Mouse (Mus musculus) limb, embryonic 15.5 days (tissue): ENCODE measurements around the gene Hbq1b. TPM values are rescaled to one million over a fixed set of nuclear protein-coding genes. Genes with fewer than 3 reads are reported as not detected.
"Not testable (repeated sequence)": the region's sequence is repeated elsewhere in the genome, so short reads cannot be mapped to it uniquely, and the experiment has no call there.

Source experiments
- ATAC-seq: fragments of 200-750 bp; cut with Nextera tagmentation; 2 replicates; pipeline ENCODE4 v1.8.0; 2017; ENCODE audit warnings: low read depth, moderate TSS enrichment; ENCODE audit not compliant: insufficient number of reproducible peaks, low FRiP score, low TSS enrichment
- H3K27ac ChIP-seq: fragments of 300-500 bp; sonication (generic); 2 replicates; pipeline ENCODE4 v1.5.1; 2015; ENCODE audit warnings: moderate library complexity, mild to moderate bottlenecking, inconsistent platforms
- H3K27me3 ChIP-seq: fragments of 300-500 bp; sonication (generic); 2 replicates; pipeline ENCODE4 v1.6.1; 2015; ENCODE audit warnings: inconsistent platforms
- H3K36me3 ChIP-seq: fragments of 300-500 bp; sonication (generic); 2 replicates; pipeline ENCODE4 v1.6.1; 2015; ENCODE audit warnings: inconsistent platforms
- H3K4me1 ChIP-seq: fragments of 300-500 bp; sonication (generic); 2 replicates; pipeline ENCODE4 v1.6.1; 2015; ENCODE audit warnings: inconsistent platforms
- H3K4me2 ChIP-seq: fragments of 300-500 bp; sonication (generic); 2 replicates; pipeline ENCODE4 v1.6.1; 2015; ENCODE audit warnings: mild to moderate bottlenecking, inconsistent platforms
- H3K4me3 ChIP-seq: fragments of 300-500 bp; sonication (generic); 2 replicates; pipeline ENCODE4 v1.5.1; 2015; ENCODE audit warnings: mild to moderate bottlenecking, inconsistent platforms
- H3K9ac ChIP-seq: fragments of 300-500 bp; sonication (generic); 2 replicates; pipeline ENCODE4 v1.6.1; 2015; ENCODE audit warnings: inconsistent platforms
- H3K9me3 ChIP-seq: fragments of 300-500 bp; sonication (generic); 2 replicates; pipeline ENCODE4 v1.6.1; 2016; ENCODE audit warnings: inconsistent platforms
- WGBS: fragments of 180-500 bp; shearing (Covaris S2); methylation state at CpG from one replicate; pipeline ENCODE4 v1.1.7; 2015; 5-methylcytosine and 5-hydroxymethylcytosine counted together
- polyA plus RNA-seq: library from polyadenylated mRNA; unstranded; fragments of >200 nt; fragmentation: Nextera tagmentation; extraction: Ambion mirVana; gene quantifications from 2 replicates; pipeline ENCODE4 v1.2.1, GENCODE M21; 2015

Hbq1b gene
- polyA plus RNA-seq, 1 experiment from 2014 or later: 1.1 TPM

DNA sequence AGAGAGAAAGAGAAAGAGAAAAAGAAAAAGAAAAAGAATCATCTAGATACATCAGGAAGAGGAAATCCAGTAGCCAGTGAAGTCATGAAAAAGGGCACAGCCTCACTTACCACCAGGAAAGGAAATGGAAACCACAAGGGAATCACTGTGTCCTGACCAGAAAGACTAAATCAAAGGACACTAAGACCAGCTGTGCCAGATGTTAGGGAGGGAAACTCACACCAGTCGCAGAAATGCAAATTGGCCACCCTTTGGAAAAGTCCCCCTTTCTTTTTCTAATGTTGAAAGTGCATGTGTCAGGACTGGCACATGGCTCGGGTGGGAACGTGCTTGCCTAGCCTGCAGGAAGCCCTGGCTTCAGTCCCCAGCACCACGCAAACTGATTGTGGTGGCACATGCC is 15.6 kb upstream of the Hbq1b start:
- Histone ChIP-seq H3K4me2 (no peak overlapping the region), H3K4me3 (no peak overlapping the region), H3K9ac (no peak overlapping the region), H3K27ac (no peak overlapping the region), H3K27me3 (no peaks in the 10 kb centered on the region), H3K4me1 (peaks cover 9% of the 10 kb centered on the region), H3K36me3 (no peaks in the 10 kb centered on the region), H3K9me3 (no peaks in the 10 kb centered on the region)
- ATAC-seq: no peak
- 32% methylated on average over 4 of the region's 4 CpGs for WGBS

DNA sequence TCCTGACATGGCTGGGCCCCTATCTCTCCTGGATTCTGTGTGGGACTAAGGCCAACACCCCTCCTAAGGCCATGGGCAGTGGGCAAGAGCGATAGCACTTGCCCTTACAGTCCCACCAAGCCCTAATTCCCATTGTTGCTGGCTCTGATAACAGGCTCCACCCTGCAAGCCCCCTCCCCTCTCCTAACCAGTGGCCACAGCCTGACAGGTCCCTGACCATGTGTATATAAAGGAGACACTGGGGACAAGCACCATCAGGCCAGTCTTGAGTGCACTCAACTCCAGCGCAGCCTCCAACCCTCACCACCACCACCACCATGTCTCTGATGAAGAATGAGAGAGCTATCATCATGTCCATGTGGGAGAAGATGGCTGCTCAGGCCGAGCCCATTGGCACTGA is 10.4 kb upstream of the Hbq1b start, which contains the start of gene Hba-x:
Gene Hba-x (plus strand): TSS at position 54 of the 400 bp plus-strand sequence.
- Histone ChIP-seq H3K27me3 (peaks cover 21% of the 10 kb centered on the region; the same call in 1 of the 2 replicates), H3K4me2 (no peak within 1 kb of the TSS), H3K9ac (no peak within 1 kb of the TSS), H3K36me3 (no peaks in the 10 kb centered on the region), H3K4me1 (no peaks in the 10 kb centered on the region), H3K27ac (no peak within 1 kb of the TSS), H3K9me3 (no peaks in the 10 kb centered on the region), H3K4me3 (no peak within 1 kb of the TSS)
- 70% methylated on average over 3 of the region's 3 CpGs for WGBS
- no peak for ATAC-seq

DNA sequence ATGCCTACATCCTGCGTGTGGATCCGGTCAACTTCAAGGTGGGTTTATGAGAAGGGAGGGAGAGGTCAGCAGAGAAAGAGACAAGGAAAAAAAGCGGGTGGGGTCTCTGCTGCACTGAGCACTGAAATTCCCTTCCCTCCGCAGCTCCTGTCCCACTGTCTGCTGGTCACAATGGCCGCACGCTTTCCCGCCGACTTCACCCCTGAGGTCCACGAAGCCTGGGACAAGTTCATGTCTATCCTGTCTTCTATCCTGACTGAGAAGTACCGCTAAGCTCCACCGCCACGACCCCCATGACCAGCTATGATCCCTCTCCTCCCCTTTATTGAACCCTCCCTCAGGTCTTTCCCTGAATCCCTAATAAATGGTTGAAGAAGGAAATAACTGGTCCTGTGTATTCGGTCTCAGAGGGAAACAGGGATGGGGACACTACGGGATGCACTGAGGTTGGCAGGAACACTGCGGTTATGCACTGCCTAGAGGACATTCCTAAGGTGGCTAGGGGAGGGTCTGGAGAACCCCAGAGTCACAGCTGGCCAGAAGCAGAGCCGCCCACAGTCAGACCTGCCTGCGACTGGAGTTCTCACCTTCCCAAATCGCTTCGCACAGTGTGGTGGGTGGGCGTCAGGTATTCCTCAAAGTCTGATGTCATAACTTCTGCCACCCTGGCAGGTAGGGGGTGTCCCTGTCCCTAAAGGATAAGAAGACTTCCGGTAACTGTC is 8.9 kb upstream of the Hbq1b start:
- H3K4me1 ChIP-seq: no peaks in the 10 kb centered on the region
- no peak overlapping the region for H3K27ac ChIP-seq
- no peaks in the 10 kb centered on the region for H3K9me3 ChIP-seq
- no peak overlapping the region for H3K4me3 ChIP-seq
- no peak overlapping the region for H3K4me2 ChIP-seq
- 67% methylated on average over 21 of the region's 21 CpGs for WGBS
- ATAC-seq: no peak
- no peaks in the 10 kb centered on the region for H3K36me3 ChIP-seq
- peaks cover 24% of the 10 kb centered on the region; the same call in 1 of the 2 replicates for H3K27me3 ChIP-seq
- no peak overlapping the region for H3K9ac ChIP-seq

DNA sequence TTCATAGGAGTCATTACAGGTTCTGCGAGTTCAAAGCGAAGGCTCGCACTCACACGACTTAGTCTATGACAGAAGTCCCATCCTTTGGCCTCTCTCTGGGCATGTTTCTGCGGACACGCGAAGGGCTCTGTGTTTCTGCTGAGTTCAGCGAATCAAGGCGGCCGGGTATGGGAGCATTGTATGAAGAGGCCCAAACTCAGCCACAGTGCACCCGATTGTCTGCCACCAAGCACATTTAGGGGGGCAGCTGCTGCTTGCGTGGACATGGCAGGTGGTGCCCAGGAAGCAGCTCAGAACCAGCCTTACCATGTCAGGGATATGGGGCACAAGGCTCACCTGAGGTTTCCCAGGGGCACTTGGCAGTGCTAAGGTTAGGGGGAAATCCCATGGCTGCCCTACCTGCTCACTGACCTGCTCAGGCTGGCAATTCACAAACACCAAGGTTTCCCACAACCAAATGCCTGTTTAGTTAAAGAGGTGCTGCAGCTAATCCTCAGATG is 8.3 kb upstream of the Hbq1b start:
- WGBS: 77% methylated on average over 12 of the region's 12 CpGs
- H3K4me3 ChIP-seq: no peak overlapping the region
- no peaks in the 10 kb centered on the region for H3K9me3 ChIP-seq
- no peaks in the 10 kb centered on the region for H3K4me1 ChIP-seq
- peaks cover 24% of the 10 kb centered on the region; the same call in 1 of the 2 replicates for H3K27me3 ChIP-seq
- H3K36me3 ChIP-seq: no peaks in the 10 kb centered on the region
- no peak for ATAC-seq
- no peak overlapping the region for H3K27ac ChIP-seq
- no peak overlapping the region for H3K4me2 ChIP-seq
- no peak overlapping the region for H3K9ac ChIP-seq

DNA sequence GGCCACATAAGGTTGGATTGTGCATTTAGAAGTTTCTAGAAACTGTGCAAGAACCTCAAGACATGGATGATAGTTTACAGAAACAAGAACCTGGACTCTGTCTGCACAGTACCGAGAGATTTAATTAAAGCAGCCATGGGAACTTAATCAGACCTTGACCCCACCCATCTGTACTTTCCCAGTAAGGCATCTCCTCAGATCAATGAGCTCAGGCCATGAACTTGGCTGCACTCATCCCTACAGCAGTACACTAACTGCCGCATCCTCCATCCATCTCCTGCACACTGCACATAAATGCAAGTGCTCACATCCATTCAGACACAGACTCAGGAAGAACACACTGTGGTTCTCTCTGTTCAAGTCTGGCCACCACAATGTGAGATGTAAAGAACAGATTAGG is 6.1 kb upstream of the Hbq1b start:
- Histone ChIP-seq H3K9me3 (no peaks in the 10 kb centered on the region), H3K4me1 (no peaks in the 10 kb centered on the region), H3K27me3 (peaks cover 24% of the 10 kb centered on the region; the same call in 1 of the 2 replicates), H3K27ac (no peak overlapping the region), H3K9ac (no peak overlapping the region), H3K36me3 (no peaks in the 10 kb centered on the region), H3K4me3 (no peak overlapping the region), H3K4me2 (no peak overlapping the region)
- no peak for ATAC-seq
- WGBS: 72% methylated on average over 2 of the region's 2 CpGs

DNA sequence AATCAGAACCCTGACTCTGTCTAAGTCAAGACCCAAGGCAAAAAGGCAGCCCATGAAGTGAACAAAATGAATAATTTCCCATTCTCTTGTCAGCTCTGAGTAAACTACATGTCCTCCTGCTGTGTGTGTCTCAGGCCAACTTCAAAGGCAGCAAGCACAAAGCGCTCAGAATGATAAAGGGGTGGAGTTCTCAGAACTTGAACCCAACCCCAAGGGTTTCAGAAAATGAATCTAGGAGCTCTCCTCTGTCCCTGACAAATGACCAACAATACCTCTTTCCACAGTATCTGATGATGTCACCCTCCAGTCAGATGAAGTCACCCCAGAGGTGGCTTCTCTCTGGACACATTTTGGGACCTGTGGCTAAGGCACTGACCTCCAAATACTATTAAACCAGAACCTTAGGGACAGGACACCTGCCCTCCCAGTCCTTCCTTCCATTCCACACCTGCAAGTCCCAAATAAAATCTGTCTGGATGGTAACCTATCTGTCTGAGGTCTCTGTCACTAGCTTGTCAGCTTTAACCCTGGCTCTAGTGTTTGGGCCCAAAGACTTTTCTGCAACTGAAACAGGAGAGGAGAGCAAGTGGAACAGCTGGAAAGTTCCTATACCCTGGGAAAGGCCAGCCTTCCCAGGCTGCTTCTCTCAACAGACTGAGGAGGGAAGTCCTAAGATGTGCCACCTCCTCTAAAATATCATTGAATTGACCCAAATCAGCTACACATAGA is 5.2 kb upstream of the Hbq1b start:
- H3K36me3 ChIP-seq: no peaks in the 10 kb centered on the region
- WGBS: 86% methylated on average over 1 of the region's 1 CpGs
- no peaks in the 10 kb centered on the region for H3K4me1 ChIP-seq
- H3K4me3 ChIP-seq: no peak overlapping the region
- H3K4me2 ChIP-seq: no peak overlapping the region
- no peaks in the 10 kb centered on the region for H3K9me3 ChIP-seq
- ATAC-seq: no peak
- H3K9ac ChIP-seq: no peak overlapping the region
- no peak overlapping the region for H3K27ac ChIP-seq
- peaks cover 24% of the 10 kb centered on the region; the same call in 1 of the 2 replicates for H3K27me3 ChIP-seq

DNA sequence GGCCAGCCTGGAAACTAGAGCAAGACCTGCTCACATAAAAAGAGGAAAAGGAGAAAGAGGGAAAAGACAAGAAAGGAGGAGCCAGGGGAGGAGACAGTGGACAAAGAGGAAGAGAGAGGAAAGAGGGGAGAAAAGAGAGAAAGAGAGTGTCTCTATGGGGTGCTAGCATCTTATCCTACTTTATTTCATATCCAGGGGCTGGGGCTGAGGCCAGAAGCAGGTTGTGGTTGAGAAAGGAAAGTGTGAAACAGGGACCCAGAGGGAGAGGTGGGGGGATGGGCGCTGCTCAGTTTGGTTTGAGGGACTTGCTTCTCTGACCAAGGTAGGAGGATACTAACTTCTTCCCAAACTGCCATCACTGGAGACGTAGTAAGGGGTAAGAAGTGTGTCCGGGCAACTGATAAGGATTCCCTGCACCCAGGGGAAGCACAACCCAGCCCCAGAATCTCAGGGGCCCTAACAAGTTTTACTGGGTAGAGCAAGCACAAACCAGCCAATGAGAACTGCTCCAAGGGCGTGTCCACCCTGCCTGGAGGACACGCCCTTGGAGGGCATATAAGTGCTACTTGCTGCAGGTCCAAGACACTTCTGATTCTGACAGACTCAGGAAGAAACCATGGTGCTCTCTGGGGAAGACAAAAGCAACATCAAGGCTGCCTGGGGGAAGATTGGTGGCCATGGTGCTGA is 3.5 kb upstream of the Hbq1b start, which contains the start of gene Hba-a1:
Gene Hba-a1 (plus strand): TSS at position 421 of the 687 bp plus-strand sequence.
- not testable (repeated sequence) for H3K9ac ChIP-seq, H3K36me3 ChIP-seq, H3K4me3 ChIP-seq, ATAC-seq, H3K27ac ChIP-seq, H3K9me3 ChIP-seq, H3K4me1 ChIP-seq, H3K4me2 ChIP-seq
- 50% methylated on average over 1 of the region's 5 CpGs for WGBS
- peaks cover 14% of the 10 kb centered on the region; the same call in 1 of the 2 replicates for H3K27me3 ChIP-seq

DNA sequence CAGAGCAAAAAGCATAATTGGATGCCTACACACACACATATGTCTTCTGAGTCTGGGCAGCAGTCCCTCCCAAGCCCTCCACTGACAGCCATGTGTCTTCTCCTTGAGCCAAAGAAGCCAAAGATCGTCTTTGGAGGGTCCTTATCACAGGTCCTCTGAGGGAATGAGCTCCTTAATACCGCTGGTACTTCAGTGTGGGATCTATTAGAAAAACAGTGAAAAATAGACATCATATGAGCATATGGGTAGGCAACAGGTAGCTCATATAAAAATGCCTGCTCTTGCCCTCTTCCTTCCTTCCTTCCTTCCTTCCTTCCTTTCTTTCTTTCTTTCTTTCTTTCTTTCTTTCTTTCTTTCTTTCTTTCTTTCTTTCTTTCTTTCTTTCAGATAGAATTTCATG is 2.2 kb upstream of the Hbq1b start:
- H3K9me3 ChIP-seq, H3K4me2 ChIP-seq, ATAC-seq, H3K4me1 ChIP-seq, H3K27me3 ChIP-seq, H3K9ac ChIP-seq, H3K27ac ChIP-seq, H3K4me3 ChIP-seq, H3K36me3 ChIP-seq: not testable (repeated sequence)
- WGBS: 49% methylated on average over 2 of the region's 2 CpGs

DNA sequence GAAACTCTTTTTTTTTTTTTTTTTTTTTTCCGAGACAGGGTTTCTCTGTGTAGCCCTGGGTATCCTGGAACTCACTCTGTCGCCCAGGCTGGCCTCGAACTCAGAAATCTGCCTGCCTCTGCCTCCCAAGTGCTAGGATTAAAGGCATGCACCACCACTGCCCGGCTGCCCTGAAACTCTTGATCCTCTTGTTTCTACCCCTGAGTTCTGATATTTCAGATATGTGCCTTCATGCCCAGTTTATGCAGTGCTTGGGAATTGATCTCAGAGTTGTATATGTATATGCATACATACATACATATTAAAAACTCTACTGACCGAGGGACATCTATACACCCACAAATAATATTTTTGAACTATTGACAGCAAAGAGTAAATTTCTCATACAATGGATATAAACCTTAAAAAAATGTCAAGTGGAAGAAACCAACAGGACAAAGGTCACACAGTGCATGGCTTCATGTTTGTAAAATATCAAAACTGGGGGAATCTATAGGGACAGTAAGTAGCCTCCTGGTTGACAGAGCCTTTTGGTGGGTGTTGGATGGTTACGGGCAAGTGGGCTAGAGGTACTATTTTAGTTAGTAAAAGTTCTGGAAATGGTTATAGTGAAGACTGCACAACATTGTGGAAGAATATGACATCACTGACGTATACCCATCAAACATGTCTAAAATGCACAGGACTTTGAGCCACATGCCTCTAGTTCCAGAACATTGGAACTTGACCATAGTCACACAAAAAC is 1.6 kb upstream of the Hbq1b start:
- Histone ChIP-seq H3K27me3 (0 out of 2 replicates have a peak, but pooled peaks cover 3% of the 10 kb centered on the region), H3K27ac (no peak overlapping the region), H3K4me3 (no peak overlapping the region), H3K4me1 (no peaks in the 10 kb centered on the region), H3K9me3 (no peaks in the 10 kb centered on the region), H3K36me3 (no peaks in the 10 kb centered on the region), H3K4me2 (no peak overlapping the region), H3K9ac (no peak overlapping the region)
- ATAC-seq: no peak
- 78% methylated on average over 7 of the region's 7 CpGs for WGBS

DNA sequence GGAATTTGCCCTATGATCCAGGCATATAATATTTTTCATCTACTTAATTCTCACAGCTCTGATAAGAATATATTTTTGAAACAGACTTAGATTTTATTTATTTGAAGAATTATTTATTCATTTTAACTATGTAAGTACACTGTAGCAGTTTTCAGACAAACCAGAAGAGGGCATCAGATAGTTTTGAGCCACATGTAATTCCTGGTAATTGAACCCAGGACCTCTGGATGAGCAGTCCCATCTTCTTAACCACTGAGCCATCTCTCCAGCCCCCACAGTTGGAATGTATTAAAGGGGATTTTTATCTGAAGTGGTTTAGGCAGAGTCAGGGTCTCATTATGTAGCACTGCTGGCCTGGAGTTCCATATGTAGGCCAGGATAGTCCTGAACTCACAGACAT is 878 bp upstream of the Hbq1b start:
- not testable (repeated sequence) for ATAC-seq, H3K4me3 ChIP-seq, H3K9ac ChIP-seq, H3K9me3 ChIP-seq, H3K27ac ChIP-seq, H3K4me1 ChIP-seq, H3K4me2 ChIP-seq, H3K36me3 ChIP-seq, H3K27me3 ChIP-seq

DNA sequence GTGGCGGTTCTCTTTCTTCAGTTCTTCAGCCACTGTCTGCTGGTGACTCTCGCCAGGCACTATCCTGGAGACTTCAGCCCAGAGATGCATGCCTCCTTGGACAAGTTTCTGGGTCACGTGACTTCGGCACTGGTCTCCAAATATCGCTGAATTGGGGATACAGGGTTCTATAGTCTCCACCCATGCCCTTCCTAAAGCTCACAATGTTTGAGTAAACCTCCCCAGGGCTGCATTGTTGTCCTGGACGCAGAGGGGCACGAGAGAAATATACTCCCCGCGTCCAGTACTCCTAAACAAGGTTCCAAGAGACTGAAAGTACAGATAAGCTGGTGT is 694 bp downstream of the Hbq1b start:
- no peak overlapping the region for H3K4me3 ChIP-seq

More for the DNA sequence above, 694 bp downstream of the Hbq1b start:
- 0 out of 2 replicates have a peak, but pooled peaks cover 2% of the 10 kb centered on the region for H3K27me3 ChIP-seq
- H3K9ac ChIP-seq: no peak overlapping the region
- no peak overlapping the region for H3K27ac ChIP-seq
- WGBS: 69% methylated on average over 9 of the region's 9 CpGs
- H3K36me3 ChIP-seq: no peaks in the 10 kb centered on the region
- H3K4me1 ChIP-seq: no peaks in the 10 kb centered on the region
- ATAC-seq: no peak
- no peaks in the 10 kb centered on the region for H3K9me3 ChIP-seq
- no peak overlapping the region for H3K4me2 ChIP-seq
